Comparison of ENCODE assay signal across 9 mouse cellular contexts in genomic region chr11:30676086-30676485, GRCm38 (mm10). TPM values are rescaled to one million over a fixed set of nuclear protein-coding genes. Genes with fewer than 3 reads are reported as not detected.
A peak's percentile ranks its signal among the peaks of the same experiment; 100 is the strongest.
DNase-seq lines count a peak whose midpoint lies in the region; ATAC-seq and TF ChIP-seq lines count a peak whose summit lies in the region.
"Had no signal": no experiment of that assay in that cellular context is flagged by ENCODE, and none has a peak within 500 bp of the region (broad histone marks: within the 10 kb centered on the region; RNA-seq: fewer than 3 reads in every experiment).

No protein-coding gene starts in this region.

- no peaks in the 10 kb centered on the region for H3K9me3 ChIP-seq in liver, embryonic 14.5 days (ENCODE audit: control insufficient read depth, low read length)
- H3K9me3 ChIP-seq in liver, embryonic 12.5 days (replicated peaks) = no peaks in the 10 kb centered on the region
- H3K9me3 ChIP-seq in hindbrain, postnatal 0 days (ENCODE audit: low read length) = no peaks in the 10 kb centered on the region
- H3K9me3 ChIP-seq: megakaryocyte, embryonic 14.5 days had no signal

- TF ChIP-seq CTCF in liver, embryonic 14.5 days (IDR thresholded peaks at IDR 0.05; ENCODE audit: low read depth) = peak; percentile 33; the same call in 1 of the 2 replicates
- peak; percentile 88 for TF ChIP-seq CTCF in Patski (IDR thresholded peaks at IDR 0.05)
- TF ChIP-seq CTCF in cerebellum, adult 2 months (IDR thresholded peaks at IDR 0.05; ENCODE audit: borderline replicate concordance, insufficient read depth, low read depth, low read length) = peak; percentile 54; the same call in 1 of the 2 replicates
- TF ChIP-seq CTCF in hindbrain, postnatal 0 days (IDR thresholded peaks at IDR 0.05; ENCODE audit: low read depth) = peak; percentile 76

- no peaks in the 10 kb centered on the region for H3K36me3 ChIP-seq in liver, embryonic 14.5 days (replicated peaks; ENCODE audit: control insufficient read depth, insufficient read depth, low read depth)
- no peaks in the 10 kb centered on the region for H3K36me3 ChIP-seq in liver, embryonic 12.5 days
- no peaks in the 10 kb centered on the region for H3K36me3 ChIP-seq in hindbrain, postnatal 0 days (ENCODE audit: insufficient read depth, low read length)

- POLR2A ChIA-PET in Patski (lab: Charles Lee) = no interaction called here

- no peak for TF ChIP-seq POLR2A in cerebellum, adult 2 months (IDR thresholded peaks at IDR 0.05; ENCODE audit: borderline replicate concordance, insufficient read depth, low read length)

- H3K27ac ChIP-seq in liver, embryonic 14.5 days = no peak overlapping the region
- no peak overlapping the region for H3K27ac ChIP-seq in liver, embryonic 12.5 days
- no peak overlapping the region for H3K27ac ChIP-seq in cerebellum, adult 2 months (ENCODE audit: insufficient read depth, low read length)
- H3K27ac ChIP-seq in hindbrain, postnatal 0 days = no peak overlapping the region

- ATAC-seq in liver, embryonic 14.5 days (ENCODE audit: insufficient read depth) = no peak
- ATAC-seq in liver, embryonic 12.5 days = no peak
- ATAC-seq in Patski = peak; percentile 89
- peak; percentile 76; the same call in 1 of the 2 replicates for ATAC-seq in hindbrain, postnatal 0 days
- ATAC-seq in monocyte, adult 5-6 weeks (replicated peaks; ENCODE audit: insufficient number of reproducible peaks, low FRiP score, low TSS enrichment, poor library complexity, severe bottlenecking) = no peak

- CTCF ChIA-PET in Patski (lab: Charles Lee) = interaction anchor here (1.2 to 1.8 kb wide), 2 partner anchors 15 to 124 kb away, joined by 3 to 6 read pairs; no protein-coding TSS in a partner anchor

- 73% methylated on average over 1 of the region's 1 CpGs for WGBS in liver, embryonic 14.5 days (ENCODE audit: insufficient replicate concordance)
- WGBS in liver, embryonic 12.5 days (ENCODE audit: insufficient replicate concordance) = 48% methylated on average over 1 of the region's 1 CpGs
- WGBS in cerebellum, adult 2 months = 91% methylated on average over 1 of the region's 1 CpGs
- 84% methylated on average over 1 of the region's 1 CpGs for WGBS in hindbrain, postnatal 0 days

- H3K4me2 ChIP-seq in liver, embryonic 14.5 days (ENCODE audit: low read depth) = no peak overlapping the region
- no peak overlapping the region for H3K4me2 ChIP-seq in liver, embryonic 12.5 days
- H3K4me2 ChIP-seq in hindbrain, postnatal 0 days (ENCODE audit: low read depth, low read length) = no peak overlapping the region

- in situ Hi-C loops in Patski (cut with MboI; ENCODE audit: low pct_unique_long_range_greater_than_20kb) = loop anchor here (5.0 to 25.0 kb wide), 3 partner anchors 121 to 986 kb away; partner anchors contain the start of gene Bod1

- H3K27me3 ChIP-seq in liver, embryonic 14.5 days (ENCODE audit: control insufficient read depth, insufficient read depth, low read length) = no peaks in the 10 kb centered on the region
- no peaks in the 10 kb centered on the region for H3K27me3 ChIP-seq in liver, embryonic 12.5 days (replicated peaks)
- no peaks in the 10 kb centered on the region for H3K27me3 ChIP-seq in Patski
- no peaks in the 10 kb centered on the region for H3K27me3 ChIP-seq in cerebellum, adult 2 months (ENCODE audit: control insufficient read depth, insufficient read depth, low read length)
- H3K27me3 ChIP-seq in hindbrain, postnatal 0 days (ENCODE audit: insufficient read depth, low read length) = no peaks in the 10 kb centered on the region

- no peak overlapping the region for H3K4me3 ChIP-seq in liver, embryonic 14.5 days (ENCODE audit: insufficient read depth in 1 of 2, low read depth in 2 of 2, low read length in 2 of 2)
- no peak overlapping the region for H3K4me3 ChIP-seq in liver, embryonic 12.5 days
- H3K4me3 ChIP-seq in cerebellum, adult 2 months (replicated peaks; ENCODE audit: insufficient read depth, low read depth, low read length) = no peak overlapping the region
- H3K4me3 ChIP-seq in hindbrain, postnatal 0 days (ENCODE audit: low read length) = no peak overlapping the region
- H3K4me3 ChIP-seq: megakaryocyte, embryonic 14.5 days had no signal

- peak in 1 of 3 experiments; percentile 3 for DNase-seq in liver, embryonic 14.5 days (ENCODE audit: low read depth in 3 of 3, low spot score in 3 of 3)
- DNase-seq in Patski (ENCODE audit: low read depth, low spot score) = peak; percentile 47
- peak; percentile 25 to 50 for DNase-seq in cerebellum, adult 2 months
- DNase-seq in hindbrain, postnatal 0 days (ENCODE audit: low spot score) = peak; percentile 75
- peak; percentile 51 for DNase-seq in lung, postnatal 10 days
- no peak for DNase-seq in testis, postnatal 10 days (ENCODE audit: low spot score)

- H3K4me1 ChIP-seq in liver, embryonic 14.5 days (replicated peaks; ENCODE audit: control insufficient read depth in 2 of 2, insufficient read depth in 2 of 2, low read length in 1 of 2) = no peaks in the 10 kb centered on the region
- H3K4me1 ChIP-seq in liver, embryonic 12.5 days = no peaks in the 10 kb centered on the region
- H3K4me1 ChIP-seq in cerebellum, adult 2 months (ENCODE audit: control insufficient read depth, insufficient read depth, low read length) = no peaks in the 10 kb centered on the region
- no peaks in the 10 kb centered on the region for H3K4me1 ChIP-seq in hindbrain, postnatal 0 days (ENCODE audit: insufficient read depth, low read length)
- H3K4me1 ChIP-seq: megakaryocyte, embryonic 14.5 days had no signal

- no peak for TF ChIP-seq EP300 in liver, embryonic 14.5 days (IDR thresholded peaks at IDR 0.05; ENCODE audit: low read depth)

- H3K9ac ChIP-seq in liver, embryonic 14.5 days (replicated peaks) = no peak overlapping the region
- no peak overlapping the region for H3K9ac ChIP-seq in liver, embryonic 12.5 days
- no peak overlapping the region for H3K9ac ChIP-seq in hindbrain, postnatal 0 days (replicated peaks; ENCODE audit: low read length)

RNA-seq across cellular contexts. Expression of gene Acyp2, which starts 26.7 kb away (rescaled TPM):
- 1.0 and 2.6 TPM in 2 replicates for polyA plus RNA-seq in liver, embryonic 14.5 days (2012; rRNA removed)
- polyA plus RNA-seq in liver, embryonic 14.5 days (2014; fragmentation: Nextera tagmentation; extraction: Ambion mirVana) = 5.4 and 5.6 TPM in 2 replicates
- 5.5 TPM in 2 replicates for polyA plus RNA-seq in liver, embryonic 12.5 days (2016; fragmentation: Nextera tagmentation; extraction: Ambion mirVana)
- not detected for polyA plus RNA-seq in Patski (2021)
- 75.2 and 75.7 TPM in 2 replicates for polyA plus RNA-seq in cerebellum, adult 2 months (2012; rRNA removed)
- total RNA-seq in hindbrain, postnatal 0 days (2014; rRNA removed) = 11.8 and 12.9 TPM in 2 replicates
- polyA plus RNA-seq in hindbrain, postnatal 0 days (2015; fragmentation: Nextera tagmentation; extraction: Ambion mirVana) = 57.0 and 62.6 TPM in 2 replicates
- total RNA-seq in monocyte, adult 5-6 weeks (2017) = 3.0 to 7.5 TPM (median 3.7 TPM) in 3 replicates

Comparison
In these comparisons a context has a peak if more than half of its experiments do, and no peak if none do; other contexts are left out.
1. ATAC-seq: peak in Patski (single experiment) and hindbrain, postnatal 0 days (single experiment); none in liver, embryonic 14.5 days (single experiment), liver, embryonic 12.5 days (single experiment) and monocyte, adult 5-6 weeks (single experiment).
2. CTCF ChIP-seq: peak in every context shown above with its lines; median percentile 88 in Patski; 76 in hindbrain, postnatal 0 days; 54 in cerebellum, adult 2 months; 33 in liver, embryonic 14.5 days.